Mouse (Mus musculus) bone marrow, adult 2 months (tissue): ENCODE measurements at regions not wholly inside any gene's neighbourhood (a gene's known extent, or its start where the extent isn't known, plus 50 kb on each side); places are given as distances from the start of the nearest gene placed in this dataset.

Experiments used
- CTCF ChIP-seq: fragments of 200-500 bp; IDR thresholded peaks from 2 replicates; pipeline ENCODE4 v1.5.1; 2011; ENCODE audit warnings: low read length, control low read depth; ENCODE audit not compliant: control insufficient read depth, insufficient read depth
- POLR2A ChIP-seq: fragments of 200-500 bp; IDR thresholded peaks from 2 replicates; pipeline ENCODE4 v1.6.1; 2011; ENCODE audit warnings: low read depth, mild to moderate bottlenecking, control low read depth, low read length, borderline replicate concordance; ENCODE audit not compliant: control insufficient read depth

DNA sequence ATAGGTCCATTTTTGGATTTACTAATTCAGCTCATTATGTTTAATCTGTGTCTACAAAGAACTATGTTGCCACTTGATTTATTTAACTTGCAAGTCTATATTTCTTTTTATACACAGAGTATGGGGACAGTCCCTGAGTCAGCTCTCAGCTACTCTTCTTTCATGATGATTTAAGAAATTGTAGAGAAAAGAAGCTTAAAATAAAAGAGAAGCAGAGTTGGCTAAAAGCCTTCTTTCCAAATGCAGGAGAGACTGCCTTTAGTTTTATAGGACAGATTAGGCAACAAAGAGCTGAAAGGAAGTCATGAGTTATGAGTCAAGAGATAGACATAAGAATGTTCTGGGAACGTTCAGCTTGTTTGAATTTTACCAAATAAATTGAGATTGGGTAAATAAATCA lies 1070.9 kb upstream of the Lrrc6 start:
- TF ChIP-seq POLR2A: no peak
- TF ChIP-seq CTCF: no peak
